Mouse (Mus musculus): ENCODE results near the gene Prss42. TPM values are rescaled to one million over a fixed set of nuclear protein-coding genes. Genes with fewer than 3 reads are reported as not detected.
A peak's percentile ranks its signal among the peaks of the same experiment; 100 is the strongest.
"Not testable (repeated sequence)": the region's sequence is repeated elsewhere in the genome, so short reads cannot be mapped to it uniquely, and the experiment has no call there.

Gene Prss42
- polyA plus RNA-seq, 1 experiment from 2014 or later: not detected

GRCm38 (mm10) chr9:110775269-110776022, 22.5 kb upstream of the Prss42 start:
- Histone ChIP-seq H3K27ac (no peak overlapping the region), H3K4me3 (ENCODE audit: inconsistent target) (no peak overlapping the region), H3K79me2 (ENCODE audit: inconsistent target) (no peaks in the 10 kb centered on the region), H3K36me3 (ENCODE audit: inconsistent target) (no peaks in the 10 kb centered on the region)
- WGBS (ENCODE audit: missing documents): 91% methylated on average over 10 of the region's 10 CpGs

- no peak overlapping the region for H3K27ac ChIP-seq
- H3K36me3 ChIP-seq (ENCODE audit: inconsistent target): no peaks in the 10 kb centered on the region
- no peaks in the 10 kb centered on the region for H3K79me2 ChIP-seq (ENCODE audit: inconsistent target)
- WGBS (ENCODE audit: missing documents): 92% methylated on average over 1 of the region's 1 CpGs
- no peak overlapping the region for H3K4me3 ChIP-seq (ENCODE audit: inconsistent target)
Measured at GRCm38 (mm10) chr9:110778100-110778499, 19.9 kb upstream of the Prss42 start.

GRCm38 (mm10) chr9:110778559-110778958, 19.4 kb upstream of the Prss42 start:
- H3K27ac ChIP-seq: no peak overlapping the region
- no peaks in the 10 kb centered on the region for H3K36me3 ChIP-seq (ENCODE audit: inconsistent target)
- H3K4me3 ChIP-seq (ENCODE audit: inconsistent target): no peak overlapping the region
- no peaks in the 10 kb centered on the region for H3K79me2 ChIP-seq (ENCODE audit: inconsistent target)
- WGBS (ENCODE audit: missing documents): 91% methylated on average over 7 of the region's 7 CpGs

- no peaks in the 10 kb centered on the region for H3K36me3 ChIP-seq (ENCODE audit: inconsistent target)
- H3K4me3 ChIP-seq (ENCODE audit: inconsistent target): no peak overlapping the region
- WGBS (ENCODE audit: missing documents): 72% methylated on average over 5 of the region's 5 CpGs
- H3K79me2 ChIP-seq (ENCODE audit: inconsistent target): no peaks in the 10 kb centered on the region
- H3K27ac ChIP-seq: no peak overlapping the region
Measured at GRCm38 (mm10) chr9:110779242-110779913, 18.6 kb upstream of the Prss42 start.

GRCm38 (mm10) chr9:110781256-110781721, 16.7 kb upstream of the Prss42 start:
- Histone ChIP-seq H3K36me3 (ENCODE audit: inconsistent target) (no peaks in the 10 kb centered on the region), H3K4me3 (ENCODE audit: inconsistent target) (peak overlapping the region; percentile 17), H3K27ac (peak overlapping the region; percentile 7; the same call in 1 of the 2 replicates), H3K79me2 (ENCODE audit: inconsistent target) (no peaks in the 10 kb centered on the region)
- WGBS (ENCODE audit: missing documents): under 1% methylated on average over 43 of the region's 43 CpGs

GRCm38 (mm10) chr9:110781731-110782130, 16.2 kb upstream of the Prss42 start:
- Histone ChIP-seq H3K79me2 (ENCODE audit: inconsistent target) (no peaks in the 10 kb centered on the region), H3K4me3 (ENCODE audit: inconsistent target) (peak overlapping the region; percentile 5; the same call in 1 of the 2 replicates), H3K36me3 (ENCODE audit: inconsistent target) (no peaks in the 10 kb centered on the region), H3K27ac (no peak overlapping the region)
- 7% methylated on average over 23 of the region's 23 CpGs for WGBS (ENCODE audit: missing documents)

- Histone ChIP-seq H3K4me3 (ENCODE audit: inconsistent target) (no peak overlapping the region), H3K36me3 (ENCODE audit: inconsistent target) (no peaks in the 10 kb centered on the region), H3K79me2 (ENCODE audit: inconsistent target) (no peaks in the 10 kb centered on the region), H3K27ac (no peak overlapping the region)
- 36% methylated on average over 1 of the region's 1 CpGs for WGBS (ENCODE audit: missing documents)
Measured at GRCm38 (mm10) chr9:110783611-110784010, 14.4 kb upstream of the Prss42 start.

- no peaks in the 10 kb centered on the region for H3K79me2 ChIP-seq (ENCODE audit: inconsistent target)
- 76% methylated on average over 3 of the region's 3 CpGs for WGBS (ENCODE audit: missing documents)
- no peaks in the 10 kb centered on the region for H3K36me3 ChIP-seq (ENCODE audit: inconsistent target)
- H3K4me3 ChIP-seq (ENCODE audit: inconsistent target): no peak overlapping the region
- no peak overlapping the region for H3K27ac ChIP-seq
Measured at GRCm38 (mm10) chr9:110788169-110788568, 9.8 kb upstream of the Prss42 start.

GRCm38 (mm10) chr9:110790462-110790861, 7.5 kb upstream of the Prss42 start:
- Histone ChIP-seq H3K4me3 (ENCODE audit: inconsistent target) (no peak overlapping the region), H3K79me2 (ENCODE audit: inconsistent target) (no peaks in the 10 kb centered on the region), H3K27ac (no peak overlapping the region), H3K36me3 (ENCODE audit: inconsistent target) (no peaks in the 10 kb centered on the region)
- 69% methylated on average over 4 of the region's 4 CpGs for WGBS (ENCODE audit: missing documents)

GRCm38 (mm10) chr9:110797013-110797412, 953 bp upstream of the Prss42 start:
- Histone ChIP-seq H3K4me3 (ENCODE audit: inconsistent target) (no peak overlapping the region), H3K36me3 (ENCODE audit: inconsistent target) (no peaks in the 10 kb centered on the region), H3K79me2 (ENCODE audit: inconsistent target) (no peaks in the 10 kb centered on the region), H3K27ac (no peak overlapping the region)
- 66% methylated on average over 9 of the region's 10 CpGs for WGBS (ENCODE audit: missing documents)

- Histone ChIP-seq H3K36me3 (ENCODE audit: inconsistent target) (no peaks in the 10 kb centered on the region), H3K79me2 (ENCODE audit: inconsistent target) (no peaks in the 10 kb centered on the region), H3K27ac (no peak overlapping the region), H3K4me3 (ENCODE audit: inconsistent target) (no peak overlapping the region)
- WGBS (ENCODE audit: missing documents): 94% methylated on average over 8 of the region's 8 CpGs
Measured at GRCm38 (mm10) chr9:110800834-110801479, 3.0 kb downstream of the Prss42 start.

- Histone ChIP-seq H3K36me3 (ENCODE audit: inconsistent target) (no peaks in the 10 kb centered on the region), H3K79me2 (ENCODE audit: inconsistent target) (no peaks in the 10 kb centered on the region), H3K27ac (no peak overlapping the region), H3K4me3 (ENCODE audit: inconsistent target) (no peak overlapping the region)
- WGBS (ENCODE audit: missing documents): 57% methylated on average over 4 of the region's 4 CpGs
Measured at GRCm38 (mm10) chr9:110803294-110803693, 5.3 kb downstream of the Prss42 start.

- Histone ChIP-seq H3K27ac (no peak overlapping the region), H3K4me3 (ENCODE audit: inconsistent target) (no peak overlapping the region), H3K36me3 (ENCODE audit: inconsistent target) (no peaks in the 10 kb centered on the region), H3K79me2 (ENCODE audit: inconsistent target) (no peaks in the 10 kb centered on the region)
- WGBS (ENCODE audit: missing documents): 91% methylated on average over 4 of the region's 4 CpGs
Measured at GRCm38 (mm10) chr9:110810051-110810450, 12.1 kb downstream of the Prss42 start.

GRCm38 (mm10) chr9:110813789-110814188, 15.8 kb downstream of the Prss42 start, which contains the start of gene Prss44:
TSS of gene Prss44 (plus strand) at chr9:110813994.
- H3K36me3 ChIP-seq (ENCODE audit: inconsistent target): no peaks in the 10 kb centered on the region

GRCm38 (mm10) chr9:110820546-110820945, 22.6 kb downstream of the Prss42 start:
- not testable (repeated sequence) for H3K36me3 ChIP-seq (ENCODE audit: inconsistent target); H3K27ac ChIP-seq; H3K79me2 ChIP-seq (ENCODE audit: inconsistent target); H3K4me3 ChIP-seq (ENCODE audit: inconsistent target)

More at GRCm38 (mm10) chr9:110813789-110814188, 15.8 kb downstream of the Prss42 start, which contains the start of gene Prss44:
- Histone ChIP-seq H3K79me2 (ENCODE audit: inconsistent target) (no peaks in the 10 kb centered on the region), H3K4me3 (ENCODE audit: inconsistent target) (no peak within 1 kb of the TSS), H3K27ac (no peak within 1 kb of the TSS)
- WGBS (ENCODE audit: missing documents): 76% methylated on average over 17 of the region's 18 CpGs

All from macrophage (primary cell).